Mouse (Mus musculus) T-helper 2 cell (primary cell): Measurements from ENCODE around the gene Vmn1r8.
"Not testable (repeated sequence)": the region's sequence is repeated elsewhere in the genome, so short reads cannot be mapped to it uniquely, and the experiment has no call there.

Experiments
- in situ Hi-C: fragments of 300-600 bp; cut with MboI, MseI; formaldehyde crosslinking; loops from one replicate; pipeline ENCODE4 v1.15.1; 2025; ENCODE audit warnings: high pct_unique_total_duplicates

The Vmn1r8 gene

GRCm38 (mm10) chr6:57031984-57032383 lies at the start of gene Vmn1r8:
Gene Vmn1r8, plus strand, starts transcription at chr6:57032284.
- in situ Hi-C loops: no loop called here

GRCm38 (mm10) chr6:56996943-56997342 lies 35.1 kb upstream of the Vmn1r8 start, which contains the start of gene Vmn1r6:
Gene Vmn1r6, plus strand, starts transcription at chr6:56997243.
- in situ Hi-C loops: no loop called here

GRCm38 (mm10) chr6:57025224-57025623 lies 6.9 kb upstream of the Vmn1r8 start, which contains the start of gene Vmn1r7:
Gene Vmn1r7, minus strand, starts transcription at chr6:57025324.
- in situ Hi-C loops: not testable (repeated sequence)

- in situ Hi-C loops: no loop called here
Observed at GRCm38 (mm10) chr6:57034674-57035073, 2.6 kb downstream of the Vmn1r8 start.

- in situ Hi-C loops: no loop called here
Observed at GRCm38 (mm10) chr6:57063730-57064129, 31.6 kb downstream of the Vmn1r8 start.

GRCm38 (mm10) chr6:57066487-57066886 lies 34.4 kb downstream of the Vmn1r8 start, which contains the start of gene Vmn1r9:
Gene Vmn1r9, plus strand, starts transcription at chr6:57066787.
- in situ Hi-C loops: no loop called here
